Mouse (Mus musculus): ENCODE measurements around the gene Mgat4b. TPM values are rescaled to one million over a fixed set of nuclear protein-coding genes. Genes with fewer than 3 reads are reported as not detected.

Gene Mgat4b
- polyA plus RNA-seq, 1 experiment = not detected

DNA sequence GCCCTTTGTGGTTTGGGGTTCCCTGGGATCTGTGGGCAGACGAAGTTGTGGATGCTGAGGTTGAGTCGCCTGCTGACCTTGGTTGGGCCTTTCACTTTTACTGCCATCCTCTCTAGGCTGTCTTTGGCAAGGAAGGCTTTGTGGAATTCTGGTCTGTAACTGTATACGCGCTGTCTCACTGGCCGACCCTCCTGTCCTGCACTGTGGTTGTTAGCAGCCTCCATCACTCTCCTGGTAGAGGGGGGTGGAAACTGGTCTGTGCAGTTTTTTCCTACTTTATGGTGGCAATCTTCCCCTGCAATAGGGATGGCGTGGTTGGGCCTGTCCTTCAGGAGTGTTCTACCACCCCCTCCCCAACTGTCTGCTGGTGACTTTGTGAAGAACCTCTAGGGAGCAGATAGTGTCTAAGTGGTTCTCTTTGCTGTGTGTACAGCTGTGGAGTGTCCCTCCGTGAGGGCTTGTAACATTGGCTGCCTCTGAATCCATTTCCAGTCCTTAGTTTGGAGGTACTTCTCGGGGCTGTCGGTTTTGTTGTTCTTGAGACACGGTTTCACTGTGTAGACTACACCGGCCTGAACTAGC is 42.1 kb downstream of the Mgat4b start:
- Histone ChIP-seq H3K4me1 (ENCODE audit: control insufficient read depth, insufficient read depth, low read length) (peaks cover 27% of the 10 kb centered on the region), H3K4me3 (ENCODE audit: insufficient read depth, low read depth, low read length) (no peak overlapping the region), H3K27ac (ENCODE audit: insufficient read depth, low read depth, low read length) (no peak overlapping the region)
- TF ChIP-seq POLR2A (IDR thresholded peaks at IDR 0.05; ENCODE audit: insufficient read depth, low read depth, low read length) (no peak), CTCF (IDR thresholded peaks at IDR 0.05; ENCODE audit: insufficient read depth, low read depth, low read length) (no peak)
- WGBS = 86% methylated on average over 11 of the region's 11 CpGs

DNA sequence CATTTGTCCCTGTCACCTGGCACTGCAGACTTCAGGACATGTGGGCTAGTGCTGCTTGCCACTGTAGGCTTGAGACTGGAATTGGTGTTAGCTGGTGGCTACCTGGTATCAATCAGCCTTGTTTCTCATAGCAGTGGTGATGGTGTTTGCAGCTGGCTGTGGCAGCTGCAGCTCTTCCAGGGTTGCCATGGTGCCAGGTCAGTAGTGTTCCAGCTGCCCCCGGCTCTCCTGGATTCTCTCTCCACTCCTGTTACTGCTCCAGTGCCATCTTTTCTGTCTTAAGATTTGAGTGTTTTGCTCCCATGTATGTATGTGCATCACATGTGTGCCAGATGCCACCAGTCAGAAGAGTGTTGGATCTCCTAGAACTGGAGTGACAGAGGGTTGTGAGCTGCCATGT is 42.7 kb downstream of the Mgat4b start:
- TF ChIP-seq CTCF (IDR thresholded peaks at IDR 0.05; ENCODE audit: insufficient read depth, low read depth, low read length) = no peak
- TF ChIP-seq POLR2A (IDR thresholded peaks at IDR 0.05; ENCODE audit: insufficient read depth, low read depth, low read length) = no peak
- peaks cover 27% of the 10 kb centered on the region for H3K4me1 ChIP-seq (ENCODE audit: control insufficient read depth, insufficient read depth, low read length)
- H3K4me3 ChIP-seq (ENCODE audit: insufficient read depth, low read depth, low read length) = no peak overlapping the region
- WGBS = 50% methylated on average over 1 of the region's 1 CpGs
- no peak overlapping the region for H3K27ac ChIP-seq (ENCODE audit: insufficient read depth, low read depth, low read length)

DNA sequence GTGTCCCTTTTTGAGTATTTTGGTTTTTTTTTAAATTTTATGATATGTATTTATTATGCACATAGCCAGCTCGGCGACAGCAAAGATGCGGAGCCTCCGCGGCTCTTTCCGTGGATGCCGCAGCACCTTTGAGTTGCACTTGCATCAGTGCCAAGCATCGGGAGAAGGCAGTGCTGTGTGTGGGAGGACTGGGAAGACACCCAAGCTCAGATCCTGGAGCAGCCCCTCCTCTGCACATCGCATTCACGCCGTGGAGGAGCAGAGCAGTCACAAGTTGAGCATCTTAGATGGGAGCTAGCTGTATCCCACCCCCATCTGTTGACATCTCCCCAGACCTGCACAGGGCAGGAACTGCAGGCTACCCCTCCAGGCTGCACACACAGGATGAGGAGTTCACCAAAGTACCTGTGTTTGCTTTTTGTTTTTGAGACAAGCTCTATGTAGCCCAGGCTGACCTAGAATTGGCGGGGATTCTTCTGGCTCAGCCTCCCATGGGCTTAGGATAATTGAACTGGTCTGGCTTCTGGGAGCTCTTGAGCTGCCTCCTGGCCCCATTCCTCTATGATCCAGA is 43.4 kb downstream of the Mgat4b start:
- TF ChIP-seq POLR2A (IDR thresholded peaks at IDR 0.05; ENCODE audit: insufficient read depth, low read depth, low read length) (no peak), CTCF (IDR thresholded peaks at IDR 0.05; ENCODE audit: insufficient read depth, low read depth, low read length) (no peak)

DNA sequence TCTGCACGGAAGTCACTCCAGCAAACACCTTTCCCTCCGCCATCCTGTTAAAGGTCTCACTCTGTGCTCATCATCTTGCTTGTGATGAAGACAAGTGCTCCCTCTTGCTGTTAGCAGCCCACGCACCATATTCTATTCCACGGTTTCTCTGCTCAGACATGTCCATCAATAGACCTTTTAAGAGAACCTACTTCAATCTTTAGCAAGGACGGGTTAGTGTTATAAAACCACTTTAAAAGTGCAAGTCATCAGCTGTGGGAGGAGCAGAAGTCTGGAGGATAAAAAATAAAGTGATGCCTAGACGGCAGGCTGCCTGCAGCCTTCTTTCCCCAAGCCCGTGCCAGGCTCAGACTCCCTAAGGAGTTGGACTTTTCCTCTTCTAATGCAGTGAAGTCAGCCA is 45.9 kb downstream of the Mgat4b start:
- TF ChIP-seq POLR2A (IDR thresholded peaks at IDR 0.05; ENCODE audit: insufficient read depth, low read depth, low read length) = no peak
- no peak for TF ChIP-seq CTCF (IDR thresholded peaks at IDR 0.05; ENCODE audit: insufficient read depth, low read depth, low read length)
- 59% methylated on average over 7 of the region's 7 CpGs for WGBS
- Histone ChIP-seq H3K27ac (ENCODE audit: insufficient read depth, low read depth, low read length) (no peak overlapping the region), H3K4me1 (ENCODE audit: control insufficient read depth, insufficient read depth, low read length) (peaks cover 27% of the 10 kb centered on the region), H3K4me3 (ENCODE audit: insufficient read depth, low read depth, low read length) (no peak overlapping the region)

More for the DNA sequence above, 43.4 kb downstream of the Mgat4b start:
- Histone ChIP-seq H3K4me1 (ENCODE audit: control insufficient read depth, insufficient read depth, low read length) (peaks cover 27% of the 10 kb centered on the region), H3K27ac (ENCODE audit: insufficient read depth, low read depth, low read length) (no peak overlapping the region), H3K4me3 (ENCODE audit: insufficient read depth, low read depth, low read length) (no peak overlapping the region)
- WGBS = 11% methylated on average over 12 of the region's 12 CpGs

DNA sequence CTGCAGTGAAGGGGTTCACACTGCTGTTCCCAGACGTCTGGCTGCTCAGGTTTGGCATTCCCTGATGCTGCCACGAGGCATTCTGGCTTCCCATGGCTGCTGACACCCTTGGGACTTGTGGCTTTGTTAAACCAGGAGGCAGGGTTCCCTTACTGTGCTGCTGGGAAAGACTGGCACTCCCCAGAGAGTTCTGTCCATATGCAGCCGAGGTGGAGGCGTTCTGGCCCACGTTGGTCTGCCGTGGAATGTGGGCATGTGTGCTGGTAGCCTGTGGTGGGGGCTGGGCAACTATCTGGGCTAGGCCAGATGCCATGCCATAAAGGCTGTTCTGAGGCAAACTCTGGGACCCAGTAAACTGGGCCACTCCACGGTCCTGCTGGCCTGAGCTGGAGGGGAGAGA is 47.6 kb downstream of the Mgat4b start:
- peaks cover 24% of the 10 kb centered on the region for H3K4me1 ChIP-seq (ENCODE audit: control insufficient read depth, insufficient read depth, low read length)
- no peak overlapping the region for H3K4me3 ChIP-seq (ENCODE audit: insufficient read depth, low read depth, low read length)
- H3K27ac ChIP-seq (ENCODE audit: insufficient read depth, low read depth, low read length) = no peak overlapping the region
- WGBS = 85% methylated on average over 7 of the region's 7 CpGs
- no peak for TF ChIP-seq POLR2A (IDR thresholded peaks at IDR 0.05; ENCODE audit: insufficient read depth, low read depth, low read length)
- no peak for TF ChIP-seq CTCF (IDR thresholded peaks at IDR 0.05; ENCODE audit: insufficient read depth, low read depth, low read length)

DNA sequence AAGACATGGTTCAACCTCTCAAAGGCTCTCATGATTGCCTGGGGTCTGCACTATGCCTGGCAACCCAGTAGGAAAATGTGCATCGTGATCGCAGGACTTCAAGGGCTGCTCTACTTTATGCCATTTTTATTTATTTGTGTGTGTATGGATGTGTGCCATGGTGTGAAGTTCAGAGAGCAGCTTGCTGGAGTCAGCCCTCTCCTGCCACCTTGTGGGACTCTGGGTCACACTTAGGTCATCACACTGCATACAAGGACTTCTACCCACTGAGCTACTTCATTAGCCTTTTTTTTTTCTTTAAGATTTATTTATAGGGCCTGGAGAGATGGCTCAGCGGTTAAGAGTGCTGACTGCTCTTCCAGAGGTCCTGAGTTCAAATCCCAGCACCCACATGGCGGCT is 51.3 kb downstream of the Mgat4b start:
- Histone ChIP-seq H3K27ac (ENCODE audit: insufficient read depth, low read depth, low read length) (no peak overlapping the region), H3K4me3 (ENCODE audit: insufficient read depth, low read depth, low read length) (no peak overlapping the region), H3K4me1 (ENCODE audit: control insufficient read depth, insufficient read depth, low read length) (no peaks in the 10 kb centered on the region; the same call in 1 of the 2 replicates)
- WGBS = 74% methylated on average over 4 of the region's 4 CpGs
- TF ChIP-seq CTCF (IDR thresholded peaks at IDR 0.05; ENCODE audit: insufficient read depth, low read depth, low read length) (no peak), POLR2A (IDR thresholded peaks at IDR 0.05; ENCODE audit: insufficient read depth, low read depth, low read length) (no peak)

DNA sequence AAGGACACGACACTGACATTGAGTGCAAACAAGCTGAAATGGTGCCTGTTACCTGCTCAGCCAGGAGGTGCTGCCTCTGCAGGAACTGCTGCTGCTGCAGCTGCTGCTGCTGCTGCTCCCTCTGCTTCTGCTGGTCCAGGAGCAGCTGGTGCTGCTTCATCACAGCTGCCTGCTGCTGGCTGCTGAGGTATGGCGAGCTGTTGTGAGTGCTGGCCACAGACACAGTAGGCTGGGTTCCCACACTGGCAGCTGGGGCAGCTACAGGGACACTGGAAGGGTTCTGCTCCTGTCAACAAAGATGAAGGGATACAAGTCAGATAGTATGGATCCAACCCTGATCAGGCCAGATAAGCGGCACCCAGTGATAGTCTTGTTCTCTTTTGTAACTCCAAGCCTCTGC is 52.5 kb downstream of the Mgat4b start:
- H3K4me1 ChIP-seq (ENCODE audit: control insufficient read depth, insufficient read depth, low read length) = no peaks in the 10 kb centered on the region; the same call in 1 of the 2 replicates
- no peak for TF ChIP-seq CTCF (IDR thresholded peaks at IDR 0.05; ENCODE audit: insufficient read depth, low read depth, low read length)
- TF ChIP-seq POLR2A (IDR thresholded peaks at IDR 0.05; ENCODE audit: insufficient read depth, low read depth, low read length) = no peak
- WGBS = 88% methylated on average over 3 of the region's 3 CpGs
- no peak overlapping the region for H3K4me3 ChIP-seq (ENCODE audit: insufficient read depth, low read depth, low read length)
- no peak overlapping the region for H3K27ac ChIP-seq (ENCODE audit: insufficient read depth, low read depth, low read length)

DNA sequence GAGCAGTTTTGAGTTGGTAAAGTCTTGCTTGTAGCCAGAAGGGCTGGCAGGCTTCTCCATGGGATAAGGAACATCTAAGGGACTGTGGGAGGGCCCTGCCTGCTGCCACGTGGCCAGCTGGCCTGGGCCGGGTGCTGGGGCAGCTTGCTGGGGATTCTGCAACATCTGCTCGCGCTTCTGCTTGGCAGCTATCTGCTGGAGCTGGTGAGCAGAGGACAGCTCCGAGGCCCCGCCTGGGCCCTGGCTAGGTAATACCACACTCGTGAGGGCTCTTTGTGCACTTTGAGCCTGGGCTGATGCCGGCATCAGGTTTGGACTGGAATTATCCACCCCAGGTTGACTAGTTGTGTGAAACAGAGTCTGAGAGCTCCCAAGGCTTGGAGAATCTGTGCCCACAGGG is 55.2 kb downstream of the Mgat4b start:
- no peak overlapping the region for H3K4me3 ChIP-seq (ENCODE audit: insufficient read depth, low read depth, low read length)
- H3K27ac ChIP-seq (ENCODE audit: insufficient read depth, low read depth, low read length) = no peak overlapping the region
- 88% methylated on average over 8 of the region's 8 CpGs for WGBS
- H3K4me1 ChIP-seq (ENCODE audit: control insufficient read depth, insufficient read depth, low read length) = no peaks in the 10 kb centered on the region; the same call in 1 of the 2 replicates
- TF ChIP-seq CTCF (IDR thresholded peaks at IDR 0.05; ENCODE audit: insufficient read depth, low read depth, low read length) (no peak), POLR2A (IDR thresholded peaks at IDR 0.05; ENCODE audit: insufficient read depth, low read depth, low read length) (no peak)

DNA sequence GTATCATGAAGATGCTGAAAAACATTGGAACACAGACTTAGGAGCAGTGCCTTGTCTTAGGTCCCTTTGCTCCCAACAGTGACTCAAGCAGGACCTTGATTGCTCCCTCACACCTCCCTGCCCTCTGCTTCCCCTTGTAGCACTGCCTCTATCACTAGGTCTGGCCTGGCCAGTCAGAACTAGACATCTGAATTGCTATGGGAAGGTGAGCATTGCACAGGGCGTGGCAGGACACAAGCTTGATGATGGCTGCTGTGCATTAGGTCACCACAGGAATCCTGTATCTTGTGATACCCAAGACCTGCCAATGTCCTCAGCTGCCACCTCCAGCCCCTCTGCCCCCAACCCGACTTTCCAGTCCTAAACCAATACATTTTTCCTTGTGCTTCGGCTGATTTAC is 56.3 kb downstream of the Mgat4b start:
- no peak for TF ChIP-seq POLR2A (IDR thresholded peaks at IDR 0.05; ENCODE audit: insufficient read depth, low read depth, low read length)
- no peak for TF ChIP-seq CTCF (IDR thresholded peaks at IDR 0.05; ENCODE audit: insufficient read depth, low read depth, low read length)

More for the DNA sequence above, 56.3 kb downstream of the Mgat4b start:
- H3K4me3 ChIP-seq (ENCODE audit: insufficient read depth, low read depth, low read length) = no peak overlapping the region
- no peak overlapping the region for H3K27ac ChIP-seq (ENCODE audit: insufficient read depth, low read depth, low read length)
- peaks cover 8% of the 10 kb centered on the region for H3K4me1 ChIP-seq (ENCODE audit: control insufficient read depth, insufficient read depth, low read length)
- WGBS = 94% methylated on average over 3 of the region's 3 CpGs

Data from olfactory bulb, adult 2 months (tissue).